Mouse (Mus musculus) thymus, adult 2 months (tissue): ENCODE measurements at regions not wholly inside any gene's neighbourhood (a gene's known extent, or its start where the extent isn't known, plus 50 kb on each side); places are given as distances from the start of the nearest gene placed in this dataset.

ENCODE experiments used
- CTCF ChIP-seq: fragments of 200-500 bp; IDR thresholded peaks from 2 replicates; pipeline ENCODE4 v1.5.1; 2012; ENCODE audit warnings: mild to moderate bottlenecking, control low read depth, low read length, moderate library complexity, borderline replicate concordance; ENCODE audit not compliant: control insufficient read depth, poor library complexity, insufficient read depth; ENCODE audit errors: extremely low read depth
- POLR2A ChIP-seq: fragments of 200-500 bp; IDR thresholded peaks from 2 replicates; pipeline ENCODE4 v1.6.1; 2012; ENCODE audit warnings: mild to moderate bottlenecking, low read length, control low read depth, moderate library complexity; ENCODE audit not compliant: control insufficient read depth, poor library complexity, insufficient read depth; ENCODE audit errors: extremely low read depth

GRCm38 (mm10) chr2:21964027-21964605 is 263.2 kb upstream of the Myo3a start:
- TF ChIP-seq CTCF = no peak
- TF ChIP-seq POLR2A = no peak
